Mouse (Mus musculus) retina, embryonic 14.5 days (tissue): ENCODE measurements around the gene Olfr507.
"Not testable (repeated sequence)": the region's sequence is repeated elsewhere in the genome, so short reads cannot be mapped to it uniquely, and the experiment has no call there.

Source experiments
- DNase-seq: peaks from one replicate; pipeline ENCODE4 v3.0.0-alpha.2; 2015; ENCODE audit warnings: low spot score

Olfr507 gene

GRCm38 (mm10) chr7:108621514-108621913, at the start of gene Olfr507:
TSS of gene Olfr507 (plus strand) at chr7:108621814.
- no peak for DNase-seq

DNA sequence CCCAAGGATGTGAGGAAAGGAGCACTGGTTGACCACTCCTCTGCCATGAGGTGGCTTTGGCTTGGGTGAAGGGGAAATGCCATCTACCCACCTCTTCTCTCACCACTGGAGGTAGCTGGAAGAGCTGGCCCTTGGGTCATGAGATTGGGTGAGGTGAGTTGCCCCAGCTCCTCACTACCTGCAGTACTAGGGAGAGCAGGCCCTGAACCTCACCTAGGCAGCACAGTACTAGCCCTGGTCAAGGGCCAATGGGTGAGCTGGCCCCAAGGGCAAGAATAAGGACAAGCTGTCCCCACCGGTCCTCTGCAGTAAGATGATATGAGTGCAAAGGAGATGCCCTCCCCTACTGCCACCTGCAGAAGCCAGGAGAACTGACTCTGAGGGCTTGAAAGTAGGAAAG, 31.8 kb upstream of the Olfr507 start:
- no peak for DNase-seq

DNA sequence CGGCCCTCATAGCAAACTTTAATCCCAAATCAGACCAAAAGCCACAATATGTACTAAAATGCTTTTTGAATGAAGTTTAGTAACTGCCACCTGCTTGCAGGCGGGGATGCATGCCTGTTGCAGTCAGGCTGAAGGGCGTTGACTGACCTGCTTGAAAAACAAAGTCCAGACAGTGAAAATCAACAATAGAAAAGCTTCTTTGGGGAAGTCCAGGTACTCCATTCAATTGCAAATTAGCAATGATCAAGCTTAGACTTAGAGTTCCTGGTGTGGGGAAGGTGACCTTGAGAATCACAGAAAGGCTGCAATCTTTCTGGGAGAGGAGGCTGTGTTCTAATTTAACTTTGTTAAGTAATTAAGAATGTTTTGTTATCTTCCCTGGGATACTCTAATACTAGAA, 19.7 kb upstream of the Olfr507 start:
- DNase-seq, result not testable (repeated sequence)

DNA sequence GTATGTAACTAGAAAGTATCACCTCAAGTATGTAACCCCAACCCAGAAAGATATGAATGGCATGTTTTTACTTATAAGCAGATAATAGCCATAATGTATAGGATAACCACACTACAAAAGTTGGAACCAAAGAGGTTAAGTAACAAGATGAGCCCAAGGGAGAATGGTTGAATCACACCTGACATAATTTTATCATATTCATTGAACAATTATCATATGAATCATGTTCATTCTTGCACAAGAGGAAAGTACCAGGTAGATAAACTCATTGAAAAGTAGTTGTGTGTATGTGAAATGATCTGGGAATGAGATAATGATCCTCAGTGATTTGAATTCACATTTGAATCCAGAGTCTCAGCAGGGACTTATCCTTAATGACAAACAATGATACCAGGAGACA, 11.1 kb upstream of the Olfr507 start, which contains the start of gene Olfr506:
Olfr506 (plus strand) TSS at position 301 of the 400 bp plus-strand sequence.
- DNase-seq, result no peak

DNA sequence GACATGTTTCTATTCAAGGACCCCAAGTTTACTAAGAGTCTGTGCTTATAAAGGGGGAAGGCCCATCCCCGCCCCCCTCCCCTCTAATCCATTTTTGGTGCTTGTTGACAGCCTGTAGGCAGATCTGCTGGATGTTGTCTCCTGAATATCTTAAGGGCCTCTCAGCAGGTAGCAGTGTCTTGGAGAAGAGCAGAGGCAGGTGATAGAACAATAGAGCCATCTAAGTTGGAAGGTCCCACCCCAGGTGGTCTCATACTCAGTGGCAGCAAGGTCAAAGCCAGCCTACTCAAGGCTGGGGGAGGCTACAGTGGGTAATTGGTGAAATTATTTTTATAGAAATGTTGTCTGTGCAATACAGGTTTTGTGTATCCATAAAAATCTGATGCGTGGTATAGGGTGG, 7.5 kb upstream of the Olfr507 start:
- no peak for DNase-seq

GRCm38 (mm10) chr7:108616781-108617180, 4.8 kb upstream of the Olfr507 start:
- not testable (repeated sequence) for DNase-seq

DNA sequence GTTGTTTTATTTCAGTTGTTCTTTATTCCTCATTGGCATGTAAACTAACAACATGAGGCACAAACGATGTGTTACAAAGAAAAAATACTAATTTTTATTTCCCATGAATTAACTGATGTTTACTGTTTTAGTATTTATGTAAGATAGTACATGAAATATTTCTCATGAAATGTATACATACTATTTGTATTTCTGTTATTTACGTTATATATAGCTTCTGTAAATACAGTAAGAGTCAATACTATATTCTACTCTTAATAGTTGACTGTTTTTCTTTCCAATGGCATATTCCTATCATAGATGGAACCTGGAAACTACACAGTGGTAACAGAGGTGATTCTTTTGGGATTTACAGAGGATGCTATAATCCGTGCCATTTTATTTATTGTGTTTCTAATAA, 8.1 kb downstream of the Olfr507 start, which contains the start of gene Olfr508:
Olfr508 (plus strand) TSS at position 301 of the 400 bp plus-strand sequence.
- DNase-seq, result no peak

DNA sequence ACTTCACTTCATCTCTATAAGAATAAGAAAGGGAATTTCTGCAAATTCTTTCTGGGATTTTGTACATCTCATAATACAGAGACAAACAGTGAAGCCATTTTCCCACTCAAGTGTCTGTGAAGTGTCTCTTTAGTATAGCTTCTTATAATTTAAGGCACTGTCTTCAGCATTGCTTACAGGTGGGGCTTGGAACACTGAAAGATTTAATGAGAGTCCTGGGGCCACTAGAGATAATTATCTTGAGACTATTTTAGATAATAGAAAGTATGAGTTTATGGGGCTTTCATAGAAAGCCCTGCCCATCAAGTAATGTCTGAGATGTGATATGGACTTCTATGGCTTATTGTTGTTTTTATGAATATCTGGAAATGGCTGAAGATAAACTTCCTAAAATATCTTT, 30.2 kb downstream of the Olfr507 start, which contains the start of gene Olfr509:
Olfr509 (minus strand) TSS at position 101 of the 400 bp plus-strand sequence.
- no peak for DNase-seq

- no peak for DNase-seq
These were observed 40.8 kb downstream of the Olfr507 start for GRCm38 (mm10) chr7:108662419-108662818.

DNA sequence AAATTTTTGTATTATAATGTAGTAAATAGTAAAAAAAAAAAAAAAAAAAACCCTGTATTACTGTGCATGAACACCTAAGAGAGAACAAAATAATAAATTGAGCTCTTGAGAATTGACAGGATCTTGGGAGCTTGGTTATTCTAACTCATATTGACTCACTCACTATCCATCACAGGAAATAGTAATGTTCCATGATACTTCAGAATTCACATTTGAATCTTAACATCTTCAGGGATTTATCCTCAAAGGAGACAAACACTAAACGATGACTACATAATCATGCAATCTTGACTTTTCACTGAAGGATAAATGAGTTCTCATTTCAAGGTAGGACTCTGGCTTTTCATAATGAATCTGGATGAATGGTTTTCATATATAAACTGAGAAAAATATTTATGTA, 44.5 kb downstream of the Olfr507 start, which contains the start of gene Olfr510:
Olfr510 (plus strand) TSS at position 301 of the 400 bp plus-strand sequence.
- no peak for DNase-seq

DNA sequence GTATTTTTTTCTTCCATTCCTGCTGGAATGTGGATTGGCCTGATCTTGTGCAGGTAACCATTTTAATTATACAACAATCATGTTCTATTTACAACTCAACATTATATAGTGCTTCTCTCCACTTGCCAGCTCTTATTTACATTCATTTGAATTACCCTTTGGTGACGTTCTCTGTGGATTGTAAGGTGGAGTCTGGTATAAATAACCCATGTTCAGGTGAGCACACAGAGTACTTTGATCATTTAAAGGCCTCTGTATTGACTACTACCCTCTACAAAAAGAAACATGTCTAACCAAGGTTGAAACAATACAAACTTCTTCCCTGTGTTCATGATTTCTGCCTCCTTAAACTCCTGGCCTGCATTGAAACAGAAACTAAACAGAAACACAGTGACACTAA, 49.4 kb downstream of the Olfr507 start:
- no peak for DNase-seq
